Mouse (Mus musculus): ENCODE data around the gene Cacng2. TPM values are rescaled to one million over a fixed set of nuclear protein-coding genes. Genes with fewer than 3 reads are reported as not detected.

The Cacng2 gene
- total RNA-seq, 2 experiments from 2014 or later = not detected

- no peak overlapping the region for H3K27ac ChIP-seq
- no peak for TF ChIP-seq CTCF (IDR thresholded peaks at IDR 0.05)
- no peak for DNase-seq
- H3K4me3 ChIP-seq = no peak overlapping the region
- intact Hi-C loops (cut with DNase I) = no loop called here
Observed at GRCm38 (mm10) chr15:78119248-78119647, 580 bp downstream of the Cacng2 start.

DNA sequence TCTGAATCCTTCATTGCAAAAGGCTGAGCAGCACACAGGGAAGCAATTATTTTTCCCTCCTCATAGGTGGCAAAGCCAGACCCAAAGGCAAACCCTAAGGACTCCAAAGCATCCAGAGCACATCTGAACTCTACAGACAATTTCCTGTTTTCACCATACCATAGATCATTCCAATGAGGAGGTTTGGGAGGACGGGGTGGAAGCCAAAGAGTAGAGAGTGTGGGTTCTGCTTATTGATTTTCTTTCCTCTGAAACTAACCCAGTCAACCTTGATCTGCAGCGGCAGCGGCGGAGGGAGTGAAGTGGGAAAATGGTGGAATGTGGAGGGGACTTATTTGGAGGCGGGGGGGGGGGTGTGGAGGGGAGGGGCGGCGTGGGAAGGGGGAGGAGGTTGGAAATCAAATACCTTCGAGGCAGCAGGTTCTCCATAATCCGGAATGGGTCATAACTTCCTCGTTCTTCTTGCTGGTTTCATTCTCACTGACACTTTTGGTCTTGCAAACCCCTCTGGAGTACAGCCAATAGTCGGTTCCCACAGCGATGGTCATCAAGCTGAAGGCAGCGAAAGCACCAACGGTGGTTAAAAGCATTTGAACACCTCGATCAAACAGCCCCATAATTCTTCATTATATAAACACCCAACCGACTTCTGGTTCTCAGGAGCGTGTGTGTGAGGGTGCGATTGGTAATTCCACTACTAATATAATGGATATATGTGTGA is 1.4 kb downstream of the Cacng2 start:
- DNase-seq = no peak
- TF ChIP-seq CTCF (IDR thresholded peaks at IDR 0.05) = no peak
- H3K4me3 ChIP-seq = no peak overlapping the region
- intact Hi-C loops (cut with DNase I) = no loop called here
- no peak overlapping the region for H3K27ac ChIP-seq

DNA sequence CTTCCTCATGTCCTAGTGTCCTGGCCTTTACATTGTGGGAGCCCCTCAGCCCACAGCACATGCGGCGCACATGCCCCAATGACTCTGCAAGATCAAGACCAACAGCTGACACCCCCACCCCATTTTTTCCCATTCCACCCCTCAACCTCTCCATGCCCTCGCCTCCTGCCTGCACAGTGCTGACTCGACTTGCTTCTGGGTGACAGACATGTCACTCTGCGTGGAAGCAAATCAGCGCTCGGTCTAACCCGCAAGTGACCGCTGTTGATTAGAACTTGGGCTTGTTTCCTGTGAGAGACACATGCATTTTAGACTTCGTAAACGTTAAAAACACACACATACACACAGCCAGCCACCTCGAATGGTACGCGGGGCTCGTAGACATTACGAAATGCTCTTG is 2.1 kb downstream of the Cacng2 start:
- DNase-seq = no peak
- Histone ChIP-seq H3K4me3 (no peak overlapping the region), H3K27ac (no peak overlapping the region)
- TF ChIP-seq CTCF (IDR thresholded peaks at IDR 0.05) = no peak
- intact Hi-C loops (cut with DNase I) = no loop called here

GRCm38 (mm10) chr15:78116936-78117335 is 2.9 kb downstream of the Cacng2 start:
- DNase-seq = no peak
- Histone ChIP-seq H3K4me3 (no peak overlapping the region), H3K27ac (no peak overlapping the region)
- TF ChIP-seq CTCF (IDR thresholded peaks at IDR 0.05) = no peak
- intact Hi-C loops (cut with DNase I) = no loop called here

DNA sequence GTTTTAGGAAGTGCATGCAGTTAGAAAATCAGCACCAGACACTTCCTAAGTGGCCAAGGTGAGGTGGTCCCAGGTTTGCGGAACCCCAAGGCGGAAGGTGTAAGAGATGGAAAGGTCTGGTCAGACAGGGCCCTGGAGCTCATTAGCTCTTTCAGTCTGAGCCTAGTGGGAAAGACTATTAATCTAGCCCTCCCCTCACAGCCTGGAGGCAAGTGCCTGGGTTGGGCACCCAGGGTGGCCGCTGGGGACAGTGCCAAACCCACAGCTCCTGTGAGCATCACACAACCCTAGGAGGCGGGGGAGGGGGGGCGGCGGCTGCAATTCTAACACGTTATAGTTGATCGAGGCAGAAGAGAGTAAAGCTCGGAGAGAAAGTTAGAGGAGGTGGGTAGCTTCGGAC is 3.6 kb downstream of the Cacng2 start:
- Histone ChIP-seq H3K4me3 (no peak overlapping the region), H3K27ac (no peak overlapping the region)
- TF ChIP-seq CTCF (IDR thresholded peaks at IDR 0.05) = no peak
- DNase-seq = no peak
- intact Hi-C loops (cut with DNase I) = no loop called here

- H3K27ac ChIP-seq = no peak overlapping the region
- TF ChIP-seq CTCF (IDR thresholded peaks at IDR 0.05) = no peak
- DNase-seq = no peak
- no peak overlapping the region for H3K4me3 ChIP-seq
- intact Hi-C loops (cut with DNase I) = no loop called here
Observed at GRCm38 (mm10) chr15:78099516-78099915, 20.3 kb downstream of the Cacng2 start.

- TF ChIP-seq CTCF (IDR thresholded peaks at IDR 0.05) = no peak
- intact Hi-C loops (cut with DNase I) = no loop called here
- H3K4me3 ChIP-seq = no peak overlapping the region
- no peak overlapping the region for H3K27ac ChIP-seq
- no peak for DNase-seq
Observed at GRCm38 (mm10) chr15:78096004-78096403, 23.8 kb downstream of the Cacng2 start.

DNA sequence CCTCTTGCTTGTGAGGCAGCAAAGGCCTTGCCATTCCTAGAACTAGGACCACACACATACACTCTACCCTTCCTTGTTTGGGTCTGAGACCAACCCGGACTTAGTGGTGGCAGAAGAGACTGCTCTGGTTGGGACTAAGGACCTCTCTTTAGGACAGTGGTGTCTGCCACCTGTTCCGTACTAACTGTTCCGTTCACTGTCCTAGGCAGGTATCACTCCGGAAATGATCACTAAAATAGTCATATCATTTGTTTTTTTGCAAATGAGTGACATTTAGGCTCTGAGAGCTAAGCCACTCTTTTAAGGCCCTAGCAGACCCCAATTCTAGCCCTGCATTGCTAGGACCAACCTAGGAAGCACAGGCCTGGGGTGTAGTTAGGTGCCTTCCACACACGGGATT is 26.2 kb downstream of the Cacng2 start:
- no peak for TF ChIP-seq CTCF (IDR thresholded peaks at IDR 0.05)
- Histone ChIP-seq H3K27ac (no peak overlapping the region), H3K4me3 (no peak overlapping the region)
- intact Hi-C loops (cut with DNase I) = no loop called here
- DNase-seq = no peak

- DNase-seq = no peak
- Histone ChIP-seq H3K4me3 (no peak overlapping the region), H3K27ac (no peak overlapping the region)
- no peak for TF ChIP-seq CTCF (IDR thresholded peaks at IDR 0.05)
- intact Hi-C loops (cut with DNase I) = no loop called here
Observed at GRCm38 (mm10) chr15:78082841-78083572, 36.8 kb downstream of the Cacng2 start.

DNA sequence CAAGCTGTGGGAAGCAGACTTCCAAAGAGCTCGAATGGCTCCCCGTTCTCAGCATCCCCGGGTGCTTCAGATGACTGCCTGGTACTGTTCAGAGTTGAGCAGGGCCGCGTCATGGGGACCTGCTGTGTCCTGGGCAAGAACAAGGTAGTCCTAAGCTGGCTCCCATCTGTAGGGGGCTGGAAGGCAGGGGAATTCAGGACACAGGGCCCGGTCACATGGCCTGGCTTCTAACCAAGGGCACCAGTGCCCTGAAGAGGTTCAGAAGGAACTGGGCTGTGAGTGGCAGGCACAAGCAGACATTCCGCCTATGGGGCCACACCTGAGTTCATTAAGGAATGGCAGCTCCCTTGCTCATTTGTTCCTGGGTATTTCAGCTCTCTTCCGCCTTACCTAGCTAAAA is 37.7 kb downstream of the Cacng2 start:
- no peak for TF ChIP-seq CTCF (IDR thresholded peaks at IDR 0.05)
- DNase-seq = no peak

DNA sequence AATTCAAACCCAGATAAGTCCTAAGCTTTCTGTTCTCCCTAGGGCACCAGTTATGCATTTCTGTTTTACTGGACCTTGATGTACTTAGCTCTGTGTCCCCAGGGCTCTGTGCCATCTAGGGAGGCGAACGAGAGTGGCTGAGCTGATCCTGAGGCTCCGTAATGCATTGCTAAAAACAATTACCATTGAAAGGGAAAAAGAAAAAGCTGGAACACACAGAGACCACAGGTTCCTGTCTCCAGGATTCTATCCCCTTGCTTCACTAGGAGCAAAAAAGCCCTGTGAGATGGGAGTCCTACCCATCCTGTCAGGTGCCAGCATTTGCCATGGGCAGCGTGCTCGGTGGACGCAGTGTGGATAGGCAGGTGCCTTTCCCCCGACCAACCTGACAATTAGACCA is 38.4 kb downstream of the Cacng2 start:
- no peak for DNase-seq
- Histone ChIP-seq H3K4me3 (no peak overlapping the region), H3K27ac (no peak overlapping the region)
- intact Hi-C loops (cut with DNase I) = no loop called here
- TF ChIP-seq CTCF (IDR thresholded peaks at IDR 0.05) = no peak

More for the DNA sequence above, 37.7 kb downstream of the Cacng2 start:
- no peak overlapping the region for H3K27ac ChIP-seq
- intact Hi-C loops (cut with DNase I) = no loop called here
- no peak overlapping the region for H3K4me3 ChIP-seq

- no peak for TF ChIP-seq CTCF (IDR thresholded peaks at IDR 0.05)
- DNase-seq = no peak
- intact Hi-C loops (cut with DNase I) = no loop called here
- Histone ChIP-seq H3K27ac (no peak overlapping the region), H3K4me3 (no peak overlapping the region)
Observed at GRCm38 (mm10) chr15:78080326-78080725, 39.5 kb downstream of the Cacng2 start.

DNA sequence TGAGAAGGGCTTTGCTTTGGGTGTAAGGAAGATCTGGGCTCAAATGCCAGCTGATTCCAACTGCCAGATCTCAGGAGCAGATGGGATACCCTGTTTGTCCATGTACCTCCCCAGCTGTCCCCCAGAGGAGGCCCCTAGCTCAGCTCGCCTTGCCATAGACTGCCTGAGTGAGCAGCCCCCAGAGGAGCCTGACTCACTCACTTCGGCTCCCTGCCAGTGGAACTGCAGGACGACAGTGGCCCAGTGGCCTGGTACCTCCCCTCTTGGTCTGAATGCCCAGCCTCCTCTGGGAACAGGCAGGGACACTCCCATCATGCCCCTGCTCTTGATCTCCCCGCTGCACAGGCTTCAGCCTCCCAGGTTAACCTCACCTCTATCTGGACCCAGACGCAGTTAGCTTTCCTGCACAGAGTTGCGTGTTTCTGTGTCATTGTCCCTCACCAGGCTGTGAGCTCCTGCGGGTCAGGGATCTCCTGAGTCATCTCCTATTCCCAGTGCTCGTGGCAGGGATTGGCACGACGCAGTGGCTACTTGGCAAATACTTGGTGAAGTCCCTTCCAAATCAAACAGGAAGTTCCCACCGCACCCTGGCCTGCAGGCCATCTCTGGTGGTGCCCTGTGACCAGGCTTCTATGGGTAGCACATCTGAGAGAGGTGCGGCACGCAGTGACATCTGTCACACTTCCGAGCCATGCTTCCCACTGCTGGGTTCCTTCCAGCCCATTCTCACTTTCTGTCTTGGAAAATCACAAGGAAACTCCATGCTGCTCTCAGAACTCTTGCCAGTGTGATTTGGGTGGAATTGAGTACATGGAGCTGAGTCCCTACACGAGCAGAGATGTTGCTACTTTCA is 40.8 kb downstream of the Cacng2 start:
- Histone ChIP-seq H3K27ac (no peak overlapping the region), H3K4me3 (no peak overlapping the region)
- no peak for TF ChIP-seq CTCF (IDR thresholded peaks at IDR 0.05)
- intact Hi-C loops (cut with DNase I) = no loop called here
- no peak for DNase-seq

All from gastrocnemius, adult 2 months (tissue).